Mouse (Mus musculus) midbrain, embryonic 15.5 days (tissue): ENCODE data around the gene Vsx2. TPM values are rescaled to one million over a fixed set of nuclear protein-coding genes. Genes with fewer than 3 reads are reported as not detected.

Experiments
- ATAC-seq: fragments of 200-750 bp; cut with Nextera tagmentation; replicated peaks from 2 replicates; pipeline ENCODE4 v1.8.0; 2017; ENCODE audit warnings: moderate TSS enrichment
- H3K27ac ChIP-seq: fragments of 300-500 bp; sonication (generic); 2 replicates; pipeline ENCODE4 v1.5.1; 2015; ENCODE audit warnings: mild to moderate bottlenecking, inconsistent platforms
- H3K27me3 ChIP-seq: fragments of 300-500 bp; sonication (generic); replicated peaks from 2 replicates; pipeline ENCODE4 v1.6.1; 2015; ENCODE audit warnings: inconsistent platforms
- H3K36me3 ChIP-seq: fragments of 300-500 bp; sonication (generic); replicated peaks from 2 replicates; pipeline ENCODE4 v1.6.1; 2015; ENCODE audit warnings: inconsistent platforms
- H3K4me1 ChIP-seq: fragments of 300-500 bp; sonication (generic); 2 replicates; pipeline ENCODE4 v1.6.1; 2015; ENCODE audit warnings: inconsistent platforms
- H3K4me2 ChIP-seq: fragments of 300-500 bp; sonication (generic); 2 replicates; pipeline ENCODE4 v1.6.1; 2015; ENCODE audit warnings: inconsistent platforms, mild to moderate bottlenecking, moderate library complexity
- H3K4me3 ChIP-seq: fragments of 300-500 bp; sonication (generic); 2 replicates; pipeline ENCODE4 v1.5.1; 2015; ENCODE audit warnings: mild to moderate bottlenecking, inconsistent platforms
- H3K9ac ChIP-seq: fragments of 300-500 bp; sonication (generic); 2 replicates; pipeline ENCODE4 v1.6.1; 2015; ENCODE audit warnings: mild to moderate bottlenecking, inconsistent platforms
- H3K9me3 ChIP-seq: fragments of 300-500 bp; sonication (generic); 2 replicates; pipeline ENCODE4 v1.6.1; 2016; ENCODE audit warnings: inconsistent platforms
- WGBS: fragments of 180-500 bp; shearing (Covaris S2); methylation state at CpG from one replicate; pipeline ENCODE4 v1.1.7; 2015; ENCODE audit warnings: mixed read lengths; 5-methylcytosine and 5-hydroxymethylcytosine counted together
- polyA plus RNA-seq: library from polyadenylated mRNA; unstranded; fragments of >200 nt; fragmentation: Nextera tagmentation; extraction: Ambion mirVana; gene quantifications from 2 replicates; pipeline ENCODE4 v1.2.1, GENCODE M21; 2015

Gene Vsx2
- polyA plus RNA-seq, 1 experiment from 2014 or later, result 1.7 TPM

DNA sequence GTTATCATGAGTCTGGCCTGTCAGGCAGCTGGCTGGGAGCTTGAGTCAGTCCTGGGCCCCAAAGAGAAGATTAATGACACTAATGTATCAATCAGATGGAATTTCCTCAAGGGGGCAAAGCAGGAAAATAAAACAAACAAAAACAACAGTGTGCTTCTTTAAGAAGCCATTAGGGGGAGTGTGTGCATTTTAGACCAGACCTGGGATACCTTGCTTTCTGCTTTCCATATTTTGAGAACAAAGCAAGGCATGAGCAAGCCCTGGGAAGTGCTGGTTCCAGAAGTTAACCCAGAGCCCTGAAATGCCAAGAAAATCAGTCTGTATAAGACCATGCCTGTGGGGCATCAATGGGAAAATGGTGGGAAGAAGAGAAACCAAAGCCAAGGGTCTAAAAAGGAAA lies 51.4 kb downstream of the Vsx2 start:
- no peak for ATAC-seq
- H3K4me3 ChIP-seq, result no peak overlapping the region
- H3K27ac ChIP-seq, result no peak overlapping the region

DNA sequence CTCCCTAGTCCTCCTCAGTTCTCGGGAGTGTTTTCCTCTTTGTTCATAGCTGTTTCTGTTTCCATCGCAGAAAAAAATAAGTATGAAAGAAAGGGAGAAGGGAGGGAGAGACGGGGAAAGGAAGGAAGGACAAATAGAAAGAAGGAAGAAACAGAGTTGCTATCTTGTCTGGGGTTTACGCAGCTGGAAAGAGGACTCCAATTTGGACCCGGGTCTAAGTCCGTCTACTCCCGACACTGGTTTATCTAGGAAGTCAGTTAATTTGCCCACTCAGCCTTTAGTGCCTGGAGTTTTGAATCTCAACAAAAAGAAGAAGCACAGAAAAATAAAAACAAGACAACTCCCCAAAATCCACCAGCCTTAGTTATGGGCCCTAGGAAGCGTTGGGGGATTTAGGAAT lies 55.0 kb downstream of the Vsx2 start:
- Histone ChIP-seq H3K9me3 (no peaks in the 10 kb centered on the region), H3K9ac (no peak overlapping the region), H3K27ac (no peak overlapping the region), H3K4me3 (no peak overlapping the region), H3K27me3 (no peaks in the 10 kb centered on the region), H3K4me2 (no peak overlapping the region), H3K4me1 (peaks cover 9% of the 10 kb centered on the region), H3K36me3 (no peaks in the 10 kb centered on the region)
- no peak for ATAC-seq
- WGBS, result 19% methylated on average over 8 of the region's 8 CpGs

More for the DNA sequence above, 51.4 kb downstream of the Vsx2 start:
- Histone ChIP-seq H3K4me1 (peaks cover 19% of the 10 kb centered on the region), H3K9me3 (no peaks in the 10 kb centered on the region), H3K27me3 (no peaks in the 10 kb centered on the region), H3K36me3 (no peaks in the 10 kb centered on the region), H3K9ac (no peak overlapping the region), H3K4me2 (no peak overlapping the region)

DNA sequence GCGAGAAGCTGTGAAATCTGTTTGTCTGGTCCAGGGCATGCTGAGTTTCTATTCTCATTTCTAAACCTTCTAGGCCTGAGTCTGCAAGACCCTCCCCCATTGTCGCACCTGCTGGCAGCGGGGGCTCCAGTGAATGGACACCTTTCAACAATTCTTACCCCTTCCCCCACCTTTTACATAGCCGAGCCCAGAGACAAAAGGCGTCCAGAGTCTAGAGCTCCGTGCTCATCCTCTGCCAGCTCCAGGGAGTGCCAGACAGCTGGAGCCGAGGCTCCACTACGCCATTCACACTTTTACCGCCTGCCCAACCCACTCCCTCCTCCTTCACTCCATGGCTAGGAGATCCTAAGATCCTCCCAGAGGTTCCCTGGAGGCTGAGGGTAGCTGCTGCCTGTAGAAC lies 55.6 kb downstream of the Vsx2 start:
- Histone ChIP-seq H3K9ac (no peak overlapping the region; the same call in 1 of the 2 replicates), H3K27me3 (no peaks in the 10 kb centered on the region), H3K4me1 (peaks cover 9% of the 10 kb centered on the region), H3K9me3 (no peaks in the 10 kb centered on the region), H3K4me3 (no peak overlapping the region), H3K27ac (no peak overlapping the region; the same call in 1 of the 2 replicates), H3K36me3 (no peaks in the 10 kb centered on the region), H3K4me2 (peak overlapping the region; percentile 37)
- ATAC-seq, result no peak
- WGBS, result 5% methylated on average over 9 of the region's 9 CpGs

DNA sequence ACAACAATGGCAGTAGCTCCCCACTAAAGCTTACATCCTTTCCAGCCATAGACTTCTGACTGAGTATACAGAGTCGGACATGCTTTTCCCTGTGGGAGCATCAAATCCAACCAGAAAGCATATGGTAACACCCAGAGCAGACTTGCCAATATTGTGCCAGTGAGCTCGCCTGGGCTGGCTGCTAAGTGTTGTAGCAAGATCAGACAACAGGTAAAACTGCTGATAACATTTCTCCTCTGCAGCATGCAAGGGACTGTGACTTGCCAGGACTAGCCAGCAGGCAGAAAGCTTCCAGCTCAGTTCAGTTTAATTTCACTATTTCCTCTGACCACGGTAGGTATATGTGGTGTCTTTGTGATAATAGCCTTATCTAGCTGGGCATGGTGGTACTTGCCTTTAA lies 62.3 kb downstream of the Vsx2 start:
- no peaks in the 10 kb centered on the region for H3K27me3 ChIP-seq
- ATAC-seq, result no peak
- WGBS, result 76% methylated on average over 3 of the region's 3 CpGs

DNA sequence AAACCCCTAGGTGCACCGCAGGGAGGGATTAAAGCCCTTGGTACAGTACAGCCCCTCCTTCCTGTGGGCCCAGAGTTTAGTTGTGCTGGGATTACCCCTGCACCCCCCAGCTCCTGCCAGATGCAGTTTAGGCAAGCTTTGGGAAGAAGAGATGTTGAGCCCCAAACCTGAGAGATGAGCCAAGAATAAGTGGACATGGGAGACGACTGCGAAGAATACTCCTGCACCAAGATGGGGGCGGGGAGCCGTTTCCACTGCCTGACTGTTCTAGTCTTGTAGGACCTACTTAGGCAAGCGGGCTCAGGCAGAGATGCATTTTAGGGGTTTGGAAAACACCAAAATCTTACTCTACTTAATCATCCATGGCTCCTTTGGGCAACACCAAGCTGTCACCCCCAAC lies 70.7 kb downstream of the Vsx2 start:
- Histone ChIP-seq H3K9me3 (no peaks in the 10 kb centered on the region), H3K36me3 (no peaks in the 10 kb centered on the region), H3K4me3 (no peak overlapping the region), H3K27ac (no peak overlapping the region), H3K4me1 (peaks cover 7% of the 10 kb centered on the region; the same call in 1 of the 2 replicates), H3K9ac (no peak overlapping the region), H3K4me2 (no peak overlapping the region), H3K27me3 (peaks cover 45% of the 10 kb centered on the region)
- WGBS, result 9% methylated on average over 6 of the region's 6 CpGs
- no peak for ATAC-seq

More for the DNA sequence above, 62.3 kb downstream of the Vsx2 start:
- no peaks in the 10 kb centered on the region for H3K36me3 ChIP-seq
- H3K4me2 ChIP-seq, result no peak overlapping the region
- H3K4me3 ChIP-seq, result no peak overlapping the region
- no peak overlapping the region for H3K27ac ChIP-seq
- no peak overlapping the region for H3K9ac ChIP-seq
- H3K4me1 ChIP-seq, result no peaks in the 10 kb centered on the region
- H3K9me3 ChIP-seq, result no peaks in the 10 kb centered on the region

DNA sequence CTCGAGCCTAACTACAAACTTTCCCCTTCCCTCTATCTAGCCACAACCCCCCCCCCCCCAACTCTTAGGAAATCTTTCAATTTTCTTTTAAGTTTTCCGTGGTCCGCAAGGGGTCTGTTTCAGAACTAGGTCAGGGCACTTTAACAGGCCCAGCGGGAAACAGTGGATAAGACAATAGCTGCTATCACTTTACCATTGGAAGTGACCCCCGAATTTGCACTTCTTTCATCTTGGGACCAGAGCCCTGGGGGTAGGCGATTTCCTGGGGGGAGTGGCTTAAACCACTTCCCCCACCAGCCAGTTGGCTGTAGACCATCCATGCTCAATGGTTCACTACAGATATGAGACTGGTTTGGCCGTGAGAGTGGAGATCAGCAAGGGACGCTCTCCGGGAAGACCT lies 71.1 kb downstream of the Vsx2 start, which contains the start of gene Vrtn:
TSS of gene Vrtn (plus strand) at position 366 of the 400 bp plus-strand sequence.
- H3K9me3 ChIP-seq, result no peaks in the 10 kb centered on the region
- no peak within 1 kb of the TSS for H3K4me2 ChIP-seq
- H3K4me3 ChIP-seq, result no peak within 1 kb of the TSS
- no peaks in the 10 kb centered on the region for H3K36me3 ChIP-seq
- 9% methylated on average over 9 of the region's 9 CpGs for WGBS
- H3K9ac ChIP-seq, result no peak within 1 kb of the TSS
- H3K4me1 ChIP-seq, result peaks cover 7% of the 10 kb centered on the region; the same call in 1 of the 2 replicates
- ATAC-seq, result no peak
- no peak within 1 kb of the TSS for H3K27ac ChIP-seq
- peaks cover 45% of the 10 kb centered on the region for H3K27me3 ChIP-seq

Other genes starting within 250 kb of the Vsx2 start
- 46.2 and 47.5 TPM in 2 replicates for gene Coq6, start 208.1 kb upstream of the Vsx2 start, polyA plus RNA-seq
- gene Fam161b, start 207.9 kb upstream of the Vsx2 start, polyA plus RNA-seq, result 19.1 and 21.5 TPM in 2 replicates
- 11.2 and 12.1 TPM in 2 replicates for gene Entpd5, start 160.7 kb upstream of the Vsx2 start, polyA plus RNA-seq
- 3.4 and 4.9 TPM in 2 replicates for gene Bbof1, start 160.7 kb upstream of the Vsx2 start, polyA plus RNA-seq
- gene Rnf113a2, start 152.6 kb upstream of the Vsx2 start, polyA plus RNA-seq, result 22.7 and 23.0 TPM in 2 replicates
- gene Aldh6a1, start 118.8 kb upstream of the Vsx2 start, polyA plus RNA-seq, result 29.7 and 30.8 TPM in 2 replicates
- 33.7 and 35.1 TPM in 2 replicates for gene Lin52, start 118.3 kb upstream of the Vsx2 start, polyA plus RNA-seq
- 13.5 and 15.6 TPM in 2 replicates for gene Abcd4, start 47.7 kb downstream of the Vsx2 start, polyA plus RNA-seq
- 0.09 TPM in 1 of 2 replicates, not detected in the other for gene Vrtn, start 71.3 kb downstream of the Vsx2 start, polyA plus RNA-seq
- gene Syndig1l, start 129.1 kb downstream of the Vsx2 start, polyA plus RNA-seq, result 12.9 and 14.5 TPM in 2 replicates
- gene Npc2, start 203.4 kb downstream of the Vsx2 start, polyA plus RNA-seq, result 58.3 and 59.9 TPM in 2 replicates
- gene Isca2, start 203.5 kb downstream of the Vsx2 start, polyA plus RNA-seq, result 134 and 139 TPM in 2 replicates